In the genomic region with DNA sequence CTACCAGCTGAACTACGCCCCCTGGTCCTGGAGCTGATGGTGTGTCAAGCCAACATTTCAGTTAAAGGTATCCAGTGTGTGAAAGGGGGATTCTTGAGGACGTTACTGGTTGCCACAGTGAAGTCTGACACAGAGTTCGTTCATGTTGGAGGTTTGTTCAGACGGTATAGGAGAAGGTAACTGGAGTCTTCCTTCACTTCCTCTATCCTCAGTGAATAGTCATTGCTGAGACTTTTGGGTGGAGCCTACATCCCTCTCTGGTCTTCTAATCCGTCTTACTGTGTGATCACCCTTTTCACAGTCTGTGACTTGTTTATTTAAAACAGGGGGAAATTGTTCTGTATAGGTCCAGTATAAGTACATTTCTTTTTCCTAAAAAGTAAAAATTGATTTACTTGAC, we compare ENCODE assay signal across 17 mouse cellular contexts. TPM values are rescaled to one million over a fixed set of nuclear protein-coding genes. Genes with fewer than 3 reads are reported as not detected.
A peak's percentile ranks its signal among the peaks of the same experiment; 100 is the strongest.
DNase-seq lines count a peak whose midpoint lies in the region; ATAC-seq lines count a peak whose summit lies in the region.
"Had no signal": no experiment of that assay in that cellular context is flagged by ENCODE, and none has a peak within 500 bp of the region (broad histone marks: within the 10 kb centered on the region; RNA-seq: fewer than 3 reads in every experiment).

No protein-coding gene starts in this region.

- 78% methylated on average over 5 of the region's 5 CpGs for WGBS in neural tube, embryonic 15.5 days

- H3K4me1 ChIP-seq in neural tube, embryonic 15.5 days: peaks cover 45% of the 10 kb centered on the region

- H3K4me3 ChIP-seq in neural tube, embryonic 15.5 days (replicated peaks): no peak overlapping the region
- H3K4me3 ChIP-seq: embryonic facial prominence, embryonic 10.5 days; embryonic facial prominence, embryonic 12.5 days; forebrain, embryonic 13.5 days; forebrain, embryonic 15.5 days had no signal

- H3K36me3 ChIP-seq in neural tube, embryonic 15.5 days: no peaks in the 10 kb centered on the region
- H3K36me3 ChIP-seq: embryonic facial prominence, embryonic 10.5 days; embryonic facial prominence, embryonic 12.5 days; forebrain, embryonic 15.5 days had no signal

- no peak for ATAC-seq in neural tube, embryonic 15.5 days (ENCODE audit: low FRiP score)
- ATAC-seq in megakaryocyte progenitor cell, adult 5-6 weeks (replicated peaks; ENCODE audit: poor library complexity): peak; percentile 14; the same call in 1 of the 2 replicates
- ATAC-seq: forebrain, embryonic 13.5 days; forebrain, embryonic 15.5 days had no signal

- no peak overlapping the region for H3K9ac ChIP-seq in neural tube, embryonic 15.5 days (replicated peaks)
- H3K9ac ChIP-seq: embryonic facial prominence, embryonic 12.5 days; forebrain, embryonic 13.5 days; forebrain, embryonic 15.5 days; forebrain, postnatal 0 days had no signal

- no peaks in the 10 kb centered on the region for H3K27me3 ChIP-seq in neural tube, embryonic 15.5 days (replicated peaks)
- H3K27me3 ChIP-seq: embryonic facial prominence, embryonic 12.5 days; forebrain, embryonic 13.5 days; forebrain, embryonic 15.5 days had no signal

- no peak overlapping the region for H3K4me2 ChIP-seq in neural tube, embryonic 15.5 days
- H3K4me2 ChIP-seq: embryonic facial prominence, embryonic 12.5 days; forebrain, embryonic 13.5 days; forebrain, embryonic 15.5 days had no signal

- peak; percentile 8 for DNase-seq in neural tube, embryonic 10.5 days (ENCODE audit: extremely low spot score, low spot score)
- no peak for DNase-seq in liver
- DNase-seq in adrenal gland, adult 18-20 months (ENCODE audit: low spot score in 2 of 2): no peak
- DNase-seq: adrenal gland, adult 8-10 months; adrenal gland, postnatal 14 days; adrenal gland, postnatal 36 days; cerebellum, adult 11-12 months; cerebellum, adult 2 months; cerebellum, adult 9-10 months; cerebellum, postnatal 10 days; forebrain, postnatal 0 days had no signal

- no peaks in the 10 kb centered on the region for H3K9me3 ChIP-seq in neural tube, embryonic 15.5 days (replicated peaks)
- H3K9me3 ChIP-seq: embryonic facial prominence, embryonic 10.5 days; embryonic facial prominence, embryonic 12.5 days; forebrain, embryonic 13.5 days; forebrain, embryonic 15.5 days had no signal

- no peak overlapping the region for H3K27ac ChIP-seq in neural tube, embryonic 15.5 days (replicated peaks)
- H3K27ac ChIP-seq: embryonic facial prominence, embryonic 10.5 days; embryonic facial prominence, embryonic 12.5 days; forebrain, embryonic 13.5 days; forebrain, embryonic 15.5 days had no signal

RNA-seq across cellular contexts. Expression of gene Dock4, which starts 23.3 kb away (rescaled TPM):
- polyA plus RNA-seq in neural tube, embryonic 15.5 days (2015; fragmentation: Nextera tagmentation; extraction: Ambion mirVana): 25.4 and 34.6 TPM in 2 replicates
- total RNA-seq in megakaryocyte progenitor cell, adult 5-6 weeks (2015): 0.64 and 0.90 TPM in 2 replicates
- total RNA-seq in megakaryocyte progenitor cell, adult 5-6 weeks (2017): 0.57 and 1.5 TPM in 2 replicates
- 10 to 100 TPM; 14.0 to 16.3 TPM for total RNA-seq in adrenal gland, adult 18-20 months (2021)

RNA-seq across cellular contexts. Expression of gene Zfp277, which starts 23.3 kb away (rescaled TPM):
- 28.0 and 30.5 TPM in 2 replicates for polyA plus RNA-seq in neural tube, embryonic 15.5 days (2015; fragmentation: Nextera tagmentation; extraction: Ambion mirVana)
- 34.5 and 38.7 TPM in 2 replicates for total RNA-seq in megakaryocyte progenitor cell, adult 5-6 weeks (2015)
- 30.4 and 34.7 TPM in 2 replicates for total RNA-seq in megakaryocyte progenitor cell, adult 5-6 weeks (2017)
- 10 to 100 TPM; 11.6 to 15.2 TPM for total RNA-seq in adrenal gland, adult 18-20 months (2021)

Comparison
In these comparisons a context has a peak if more than half of its experiments do, and no peak if none do; other contexts are left out.
1. RNA of gene Dock4, which starts 23.3 kb away (total RNA-seq): 14.0 to 16.3 TPM in adrenal gland, adult 18-20 months; 0.57 to 1.5 TPM in megakaryocyte progenitor cell, adult 5-6 weeks; every median in the first group is over 4 times any median in the second.